Mouse (Mus musculus) CD8-positive naive resting alpha-beta T cell, adult 57 days (primary cell): Measurements from ENCODE around the gene Akr1c6. TPM values are rescaled to one million over a fixed set of nuclear protein-coding genes. Genes with fewer than 3 reads are reported as not detected.

Experiments
- total RNA-seq: library from RNA; stranded (reverse); gene quantifications from one replicate; pipeline ENCODE4 v1.2.4, GENCODE M21; 2023

Gene Akr1c6
- not detected for total RNA-seq

GRCm38 (mm10) chr13:4434006-4434405 is at the start of gene Akr1c6:
Akr1c6 (plus strand) TSS chr13:4434306.

Other genes starting within 250 kb of the Akr1c6 start
- gene Akr1c13, start 243.2 kb upstream of the Akr1c6 start, total RNA-seq, result 14.3 TPM
- gene Akr1c19, start 205.6 kb upstream of the Akr1c6 start, total RNA-seq, result not detected
- gene Akr1c12, start 154.9 kb upstream of the Akr1c6 start, total RNA-seq, result not detected
- gene Akr1c20, start 89.0 kb downstream of the Akr1c6 start, total RNA-seq, result not detected
- not detected for gene Akr1c21, start 139.8 kb downstream of the Akr1c6 start, total RNA-seq
- 2.9 TPM for gene Akr1e1, start 174.9 kb downstream of the Akr1c6 start, total RNA-seq